Mouse (Mus musculus) kidney, embryonic 15.5 days (tissue): ENCODE measurements around the gene Gpsm2. TPM values are rescaled to one million over a fixed set of nuclear protein-coding genes. Genes with fewer than 3 reads are reported as not detected.
A peak's percentile ranks its signal among the peaks of the same experiment; 100 is the strongest.

ENCODE experiments used
- ATAC-seq: fragments of 200-750 bp; cut with Nextera tagmentation; replicated peaks from 2 replicates; pipeline ENCODE4 v1.8.0; 2017; ENCODE audit warnings: moderate TSS enrichment; ENCODE audit not compliant: low FRiP score
- H3K27ac ChIP-seq: fragments of 300-500 bp; sonication (generic); 2 replicates; pipeline ENCODE4 v1.5.1; 2015; ENCODE audit warnings: mild to moderate bottlenecking, inconsistent platforms
- H3K27me3 ChIP-seq: fragments of 300-500 bp; sonication (generic); 2 replicates; pipeline ENCODE4 v1.6.1; 2015; ENCODE audit warnings: inconsistent platforms
- H3K36me3 ChIP-seq: fragments of 300-500 bp; sonication (generic); 2 replicates; pipeline ENCODE4 v1.6.1; 2015; ENCODE audit warnings: inconsistent platforms
- H3K4me1 ChIP-seq: fragments of 300-500 bp; sonication (generic); 2 replicates; pipeline ENCODE4 v1.6.1; 2015; ENCODE audit warnings: inconsistent platforms
- H3K4me2 ChIP-seq: fragments of 300-500 bp; sonication (generic); 2 replicates; pipeline ENCODE4 v1.6.1; 2015; ENCODE audit warnings: moderate library complexity, mild to moderate bottlenecking, inconsistent platforms
- H3K4me3 ChIP-seq: fragments of 300-500 bp; sonication (generic); replicated peaks from 2 replicates; pipeline ENCODE4 v1.5.1; 2015; ENCODE audit warnings: mild to moderate bottlenecking, inconsistent platforms
- H3K9ac ChIP-seq: fragments of 300-500 bp; sonication (generic); 2 replicates; pipeline ENCODE4 v1.6.1; 2015; ENCODE audit warnings: mild to moderate bottlenecking, inconsistent platforms
- H3K9me3 ChIP-seq: fragments of 300-500 bp; sonication (generic); replicated peaks from 2 replicates; pipeline ENCODE4 v1.6.1; 2016; ENCODE audit warnings: inconsistent platforms
- WGBS: fragments of 180-500 bp; shearing (Covaris S2); methylation state at CpG from one replicate; pipeline ENCODE4 v1.1.7; 2015; ENCODE audit warnings: mixed read lengths; 5-methylcytosine and 5-hydroxymethylcytosine counted together
- polyA plus RNA-seq: library from polyadenylated mRNA; unstranded; fragments of >200 nt; fragmentation: Nextera tagmentation; extraction: Ambion mirVana; gene quantifications from 2 replicates; pipeline ENCODE4 v1.2.1, GENCODE M21; 2015

The Gpsm2 gene
- polyA plus RNA-seq, 1 experiment from 2014 or later, result 45.1 TPM

- Histone ChIP-seq H3K27me3 (0 out of 2 replicates have a peak, but pooled peaks cover 2% of the 10 kb centered on the region), H3K9me3 (no peaks in the 10 kb centered on the region), H3K27ac (peak overlapping the region; percentile 91), H3K4me3 (peak overlapping the region; percentile 82), H3K9ac (peak overlapping the region; percentile 87), H3K4me2 (peak overlapping the region; percentile 57), H3K4me1 (peaks cover 18% of the 10 kb centered on the region), H3K36me3 (no peaks in the 10 kb centered on the region)
- ATAC-seq, result no peak
- WGBS, result under 1% methylated on average over 44 of the region's 44 CpGs
Observed at GRCm38 (mm10) chr3:108721076-108721991, 775 bp downstream of the Gpsm2 start.

- no peak for ATAC-seq
- 87% methylated on average over 3 of the region's 3 CpGs for WGBS
- Histone ChIP-seq H3K27me3 (no peaks in the 10 kb centered on the region), H3K9ac (no peak overlapping the region), H3K36me3 (no peaks in the 10 kb centered on the region), H3K27ac (no peak overlapping the region), H3K4me1 (peaks cover 18% of the 10 kb centered on the region), H3K4me3 (no peak overlapping the region), H3K4me2 (no peak overlapping the region), H3K9me3 (no peaks in the 10 kb centered on the region)
Observed at GRCm38 (mm10) chr3:108719761-108720160, 2.3 kb downstream of the Gpsm2 start.

GRCm38 (mm10) chr3:108719357-108719756 lies 2.8 kb downstream of the Gpsm2 start:
- Histone ChIP-seq H3K9ac (no peak overlapping the region), H3K27ac (no peak overlapping the region), H3K4me2 (no peak overlapping the region), H3K4me1 (peaks cover 18% of the 10 kb centered on the region), H3K9me3 (no peaks in the 10 kb centered on the region), H3K36me3 (no peaks in the 10 kb centered on the region), H3K4me3 (no peak overlapping the region), H3K27me3 (no peaks in the 10 kb centered on the region)
- 82% methylated on average over 2 of the region's 2 CpGs for WGBS
- no peak for ATAC-seq

- H3K9me3 ChIP-seq, result no peaks in the 10 kb centered on the region
- H3K27ac ChIP-seq, result no peak overlapping the region
- WGBS, result 88% methylated on average over 3 of the region's 3 CpGs
- H3K4me2 ChIP-seq, result no peak overlapping the region
- no peaks in the 10 kb centered on the region for H3K36me3 ChIP-seq
- no peak overlapping the region for H3K9ac ChIP-seq
- no peak overlapping the region for H3K4me3 ChIP-seq
- H3K4me1 ChIP-seq, result peaks cover 23% of the 10 kb centered on the region
- no peak for ATAC-seq
- no peaks in the 10 kb centered on the region for H3K27me3 ChIP-seq
Observed at GRCm38 (mm10) chr3:108717896-108718502, 4.1 kb downstream of the Gpsm2 start.

GRCm38 (mm10) chr3:108714837-108715236 lies 7.3 kb downstream of the Gpsm2 start:
- H3K9ac ChIP-seq, result no peak overlapping the region
- H3K36me3 ChIP-seq, result 0 out of 2 replicates have a peak, but pooled peaks cover 3% of the 10 kb centered on the region
- H3K9me3 ChIP-seq, result no peaks in the 10 kb centered on the region
- no peaks in the 10 kb centered on the region for H3K27me3 ChIP-seq
- 94% methylated on average over 4 of the region's 4 CpGs for WGBS
- peaks cover 14% of the 10 kb centered on the region for H3K4me1 ChIP-seq
- H3K4me3 ChIP-seq, result no peak overlapping the region
- H3K27ac ChIP-seq, result no peak overlapping the region
- ATAC-seq, result no peak
- no peak overlapping the region for H3K4me2 ChIP-seq

GRCm38 (mm10) chr3:108713065-108713675 lies 8.9 kb downstream of the Gpsm2 start:
- H3K27ac ChIP-seq, result peak overlapping the region; percentile 28
- peaks cover 12% of the 10 kb centered on the region for H3K4me1 ChIP-seq
- 29% methylated on average over 3 of the region's 3 CpGs for WGBS
- H3K4me3 ChIP-seq, result no peak overlapping the region
- H3K36me3 ChIP-seq, result peaks cover 3% of the 10 kb centered on the region; the same call in 1 of the 2 replicates
- no peak overlapping the region for H3K9ac ChIP-seq
- peak overlapping the region; percentile 31; the same call in 1 of the 2 replicates for H3K4me2 ChIP-seq
- ATAC-seq, result no peak; the same call in 1 of the 2 replicates
- H3K9me3 ChIP-seq, result no peaks in the 10 kb centered on the region
- no peaks in the 10 kb centered on the region for H3K27me3 ChIP-seq

GRCm38 (mm10) chr3:108711296-108711695 lies 10.8 kb downstream of the Gpsm2 start:
- peaks cover 10% of the 10 kb centered on the region; the same call in 1 of the 2 replicates for H3K36me3 ChIP-seq
- H3K4me1 ChIP-seq, result peaks cover 12% of the 10 kb centered on the region
- no peaks in the 10 kb centered on the region for H3K9me3 ChIP-seq
- no peak overlapping the region for H3K9ac ChIP-seq
- H3K27me3 ChIP-seq, result no peaks in the 10 kb centered on the region
- no peak overlapping the region for H3K4me2 ChIP-seq
- no peak for ATAC-seq
- no peak overlapping the region for H3K4me3 ChIP-seq
- WGBS, result 91% methylated on average over 5 of the region's 5 CpGs
- no peak overlapping the region for H3K27ac ChIP-seq

GRCm38 (mm10) chr3:108702789-108703188 lies 19.3 kb downstream of the Gpsm2 start:
- ATAC-seq, result no peak
- H3K4me1 ChIP-seq, result no peaks in the 10 kb centered on the region
- no peaks in the 10 kb centered on the region for H3K9me3 ChIP-seq
- peaks cover 55% of the 10 kb centered on the region for H3K36me3 ChIP-seq
- no peak overlapping the region for H3K9ac ChIP-seq
- no peak overlapping the region for H3K27ac ChIP-seq
- no peak overlapping the region for H3K4me3 ChIP-seq
- H3K4me2 ChIP-seq, result no peak overlapping the region
- no peaks in the 10 kb centered on the region for H3K27me3 ChIP-seq
- 95% methylated on average over 8 of the region's 8 CpGs for WGBS

GRCm38 (mm10) chr3:108701256-108701655 lies 20.9 kb downstream of the Gpsm2 start:
- no peaks in the 10 kb centered on the region for H3K27me3 ChIP-seq

GRCm38 (mm10) chr3:108699786-108700185 lies 22.3 kb downstream of the Gpsm2 start:
- Histone ChIP-seq H3K4me1 (no peaks in the 10 kb centered on the region), H3K36me3 (peaks cover 76% of the 10 kb centered on the region), H3K9ac (no peak overlapping the region), H3K4me2 (no peak overlapping the region), H3K27ac (no peak overlapping the region), H3K4me3 (no peak overlapping the region), H3K27me3 (no peaks in the 10 kb centered on the region), H3K9me3 (no peaks in the 10 kb centered on the region)
- 93% methylated on average over 4 of the region's 4 CpGs for WGBS
- no peak for ATAC-seq

More at GRCm38 (mm10) chr3:108701256-108701655, 20.9 kb downstream of the Gpsm2 start:
- no peaks in the 10 kb centered on the region for H3K9me3 ChIP-seq
- H3K36me3 ChIP-seq, result peaks cover 61% of the 10 kb centered on the region
- WGBS, result 87% methylated on average over 1 of the region's 1 CpGs
- H3K4me3 ChIP-seq, result no peak overlapping the region
- no peaks in the 10 kb centered on the region for H3K4me1 ChIP-seq
- no peak overlapping the region for H3K27ac ChIP-seq
- no peak for ATAC-seq
- H3K9ac ChIP-seq, result no peak overlapping the region
- H3K4me2 ChIP-seq, result no peak overlapping the region

GRCm38 (mm10) chr3:108698662-108699061 lies 23.4 kb downstream of the Gpsm2 start:
- H3K4me1 ChIP-seq, result no peaks in the 10 kb centered on the region
- no peak overlapping the region for H3K9ac ChIP-seq
- no peak overlapping the region for H3K27ac ChIP-seq
- H3K9me3 ChIP-seq, result no peaks in the 10 kb centered on the region
- ATAC-seq, result no peak
- H3K4me3 ChIP-seq, result no peak overlapping the region
- 91% methylated on average over 8 of the region's 8 CpGs for WGBS
- H3K27me3 ChIP-seq, result no peaks in the 10 kb centered on the region
- H3K4me2 ChIP-seq, result no peak overlapping the region
- peaks cover 83% of the 10 kb centered on the region for H3K36me3 ChIP-seq

- no peaks in the 10 kb centered on the region for H3K9me3 ChIP-seq
- H3K4me3 ChIP-seq, result no peak overlapping the region
- ATAC-seq, result no peak
- peaks cover 66% of the 10 kb centered on the region for H3K36me3 ChIP-seq
- H3K4me1 ChIP-seq, result no peaks in the 10 kb centered on the region
- H3K27me3 ChIP-seq, result no peaks in the 10 kb centered on the region
- no peak overlapping the region for H3K27ac ChIP-seq
- no peak overlapping the region for H3K4me2 ChIP-seq
- WGBS, result 90% methylated on average over 9 of the region's 9 CpGs
- H3K9ac ChIP-seq, result no peak overlapping the region
Observed at GRCm38 (mm10) chr3:108694321-108694720, 27.8 kb downstream of the Gpsm2 start.
